Mouse (Mus musculus): Measurements from ENCODE around the gene Ggps1.

GRCm38 (mm10) chr13:14049878-14050277, 13.4 kb downstream of the Ggps1 start:
- no peak for TF ChIP-seq CTCF (IDR thresholded peaks at IDR 0.05; ENCODE audit: borderline replicate concordance, extremely low read depth, insufficient read depth, insufficient read length)
- no peak for TF ChIP-seq POLR2A (IDR thresholded peaks at IDR 0.05; ENCODE audit: borderline replicate concordance, extremely low read depth, insufficient read depth, insufficient read length, poor library complexity, severe bottlenecking)

Measured in brain, embryonic 14.5 days (tissue).